Mouse (Mus musculus): ENCODE results near the gene Mthfd1l.
A peak's percentile ranks its signal among the peaks of the same experiment; 100 is the strongest.

The Mthfd1l gene

DNA sequence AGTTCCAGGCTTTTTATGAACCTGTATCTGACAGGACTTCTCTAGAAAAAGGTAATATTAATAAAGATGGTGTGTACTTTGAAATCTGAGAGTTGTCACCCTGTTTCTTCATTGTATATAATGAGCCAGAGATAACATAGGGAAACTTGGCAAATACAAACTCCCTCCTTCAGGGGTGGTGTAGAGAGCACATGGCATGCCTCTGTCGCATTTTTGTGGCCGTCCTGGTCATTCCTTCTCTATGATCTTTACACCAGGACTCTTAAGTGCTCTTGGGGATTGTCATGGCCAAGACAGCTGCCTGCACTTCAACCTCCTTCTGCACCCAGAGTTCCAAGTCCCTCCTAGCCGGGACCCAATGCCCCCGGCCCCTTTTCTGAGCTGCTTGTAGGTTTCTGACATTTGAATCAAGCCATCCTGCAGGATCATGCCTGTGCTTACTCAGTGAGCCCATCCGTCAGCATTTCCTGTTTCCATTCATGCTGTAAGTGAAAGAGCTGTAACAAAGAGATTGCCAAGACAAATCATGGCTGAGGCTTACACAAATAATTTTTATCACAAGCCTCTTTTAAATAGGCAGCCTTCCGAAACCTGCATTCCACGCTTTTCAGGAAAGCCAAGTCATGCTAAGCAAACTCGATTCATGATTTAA is 106.2 kb downstream of the Mthfd1l start:
- DNase-seq (ENCODE audit: low read depth, low spot score) = peak; percentile 39

DNA sequence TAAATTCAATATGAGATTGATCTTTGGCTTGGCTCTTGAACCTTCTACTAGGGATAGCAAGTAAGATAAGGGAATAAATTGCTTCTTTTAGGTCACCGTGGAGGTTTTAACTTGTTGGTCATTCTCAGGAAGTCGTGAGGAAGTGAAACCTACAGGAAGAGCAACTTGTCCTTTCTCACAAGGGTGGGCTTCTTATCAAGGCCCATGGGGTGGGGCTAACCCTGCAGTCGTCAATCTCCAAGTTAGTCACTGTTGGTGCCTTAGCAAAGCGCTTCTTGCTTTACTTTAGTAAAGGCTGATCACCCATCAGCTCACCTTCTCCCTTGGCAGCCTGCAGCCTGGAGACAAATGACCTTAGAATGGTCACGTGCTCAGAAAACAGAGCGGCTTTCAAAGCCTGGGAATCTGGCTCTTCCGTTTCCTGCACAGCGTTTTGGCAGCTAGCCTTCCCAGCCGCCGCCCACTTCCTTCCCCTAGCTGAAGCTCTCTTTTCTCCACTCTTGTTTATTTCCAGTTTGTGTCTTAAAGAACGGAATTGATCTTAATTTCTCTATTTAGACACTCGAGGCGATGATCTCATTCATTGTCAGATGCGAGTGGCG is 106.8 kb downstream of the Mthfd1l start:
- peak; percentile 39 for DNase-seq (ENCODE audit: low read depth, low spot score)

DNA sequence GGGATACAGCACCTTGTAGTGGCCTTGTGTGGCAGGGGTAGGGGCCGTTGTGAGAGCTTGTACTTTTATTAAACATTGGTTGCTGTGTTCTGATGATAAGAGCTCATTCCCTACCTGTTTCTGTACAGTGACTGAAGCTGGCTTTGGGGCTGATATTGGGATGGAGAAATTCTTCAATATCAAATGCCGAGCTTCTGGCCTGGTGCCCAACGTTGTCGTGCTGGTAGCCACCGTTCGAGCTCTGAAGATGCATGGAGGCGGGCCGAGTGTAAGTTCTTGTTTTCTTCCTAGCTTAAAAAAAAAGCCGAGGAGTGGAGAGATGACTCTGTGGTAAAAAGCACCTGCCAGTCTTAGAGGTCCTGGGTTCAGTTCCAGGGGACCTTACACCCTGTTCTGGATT is 110.7 kb downstream of the Mthfd1l start:
- DNase-seq (ENCODE audit: low read depth, low spot score) = no peak

DNA sequence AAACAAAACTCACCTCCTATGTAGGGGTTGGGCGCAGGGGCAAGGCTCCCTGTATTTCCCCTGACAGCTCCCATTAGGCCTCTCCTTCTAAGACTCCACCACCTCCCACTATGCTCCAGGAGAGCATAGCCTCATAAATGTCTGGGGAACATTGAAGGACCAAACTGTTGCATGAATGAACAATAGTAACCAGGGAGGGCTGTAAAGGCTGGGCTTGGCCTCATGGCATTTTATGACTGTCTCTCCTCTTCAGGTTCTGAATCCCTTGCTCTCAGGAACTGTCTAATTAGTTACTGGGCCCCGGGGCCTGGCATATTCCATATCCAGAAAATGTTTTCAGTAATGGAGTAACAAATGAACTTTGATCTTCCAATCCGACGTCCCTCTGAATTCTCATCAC is 112.0 kb downstream of the Mthfd1l start:
- DNase-seq (ENCODE audit: low read depth, low spot score) = no peak

DNA sequence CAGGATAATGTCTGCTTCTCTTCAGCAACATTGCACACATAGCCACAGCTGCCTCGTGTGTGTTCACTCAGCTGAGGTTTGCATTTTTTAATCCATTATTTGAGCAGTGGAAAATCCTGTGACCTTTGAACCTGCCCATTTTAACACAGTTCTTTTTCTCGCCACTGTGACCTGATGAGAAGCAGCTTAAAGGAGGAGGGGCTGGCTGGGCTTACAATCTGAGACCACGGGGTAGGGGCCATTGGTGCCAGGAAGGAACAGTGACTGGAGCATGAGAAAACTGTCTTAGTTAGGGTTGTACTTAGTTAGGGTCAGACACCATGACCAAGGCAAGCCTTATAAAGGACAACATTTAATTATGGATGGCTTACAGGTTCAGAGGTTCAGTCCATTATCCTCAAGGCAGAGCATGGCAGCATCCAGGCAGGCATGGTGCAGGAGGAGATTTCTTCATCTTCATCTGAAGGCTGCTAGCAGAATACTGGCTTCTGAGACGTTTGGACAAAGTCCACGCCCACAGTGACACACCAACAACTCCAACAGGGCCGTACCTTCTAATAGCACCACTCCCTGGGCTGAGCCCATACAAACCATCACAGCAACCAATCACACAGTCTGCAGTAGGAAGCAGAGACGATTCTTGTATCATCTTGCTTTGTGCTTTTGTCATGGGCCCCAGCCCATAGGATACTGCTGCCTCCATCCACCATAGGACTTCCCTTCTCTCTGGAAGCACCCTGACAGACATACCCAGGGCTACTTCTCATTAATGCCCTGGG is 112.6 kb downstream of the Mthfd1l start:
- DNase-seq (ENCODE audit: low read depth, low spot score) = no peak

DNA sequence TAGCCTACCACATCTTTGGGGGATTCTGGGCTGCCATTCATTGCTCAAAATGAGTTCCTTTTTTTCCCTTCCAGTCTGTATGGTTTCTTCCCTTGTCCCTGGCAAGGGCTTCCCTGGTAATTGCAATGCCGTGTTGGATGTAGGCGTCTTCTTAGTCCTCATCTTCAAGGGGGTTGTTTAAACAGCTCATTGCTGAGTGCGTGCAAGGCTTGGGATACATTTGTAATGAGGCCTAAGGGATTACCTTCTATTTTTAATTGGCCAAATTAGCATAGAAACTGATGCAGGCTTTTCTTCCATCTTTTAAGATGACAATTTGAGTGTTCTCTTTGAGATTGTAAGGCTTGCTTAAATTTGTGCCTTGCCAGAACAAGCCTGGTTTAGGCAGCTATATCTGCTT is 114.6 kb downstream of the Mthfd1l start:
- no peak for DNase-seq (ENCODE audit: low read depth, low spot score)

DNA sequence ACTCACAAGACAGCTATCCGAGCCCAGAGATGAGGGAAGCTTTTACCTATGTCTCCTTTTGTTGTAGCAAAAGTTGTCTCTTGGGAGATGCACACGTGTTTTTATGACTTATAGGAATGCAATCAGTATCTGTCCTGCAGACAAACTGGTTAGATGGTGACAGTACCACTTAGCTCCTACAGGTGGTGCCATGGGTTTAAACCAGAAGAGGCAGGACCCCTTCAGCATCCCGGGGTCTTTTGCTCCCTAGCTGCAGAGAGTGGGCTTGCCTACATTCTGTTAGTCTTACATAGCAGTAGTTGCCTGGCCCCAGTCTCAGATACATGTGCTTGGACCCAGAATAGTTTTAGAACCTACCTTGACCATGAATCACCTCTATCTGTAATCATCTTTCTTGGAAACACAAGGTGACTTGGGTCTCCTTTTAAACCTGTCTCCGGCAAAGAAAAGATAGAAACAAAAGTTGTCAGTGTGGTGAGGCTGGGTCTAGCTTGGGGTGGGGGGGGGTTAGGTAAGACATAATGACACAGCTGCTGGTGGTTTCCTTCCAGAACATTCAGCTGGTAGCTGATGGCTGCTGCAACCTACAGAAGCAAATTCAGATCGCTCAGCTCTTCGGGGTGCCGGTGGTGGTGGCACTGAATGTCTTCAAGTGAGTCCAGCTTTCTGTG is 116.0 kb downstream of the Mthfd1l start:
- DNase-seq (ENCODE audit: low read depth, low spot score) = no peak

DNA sequence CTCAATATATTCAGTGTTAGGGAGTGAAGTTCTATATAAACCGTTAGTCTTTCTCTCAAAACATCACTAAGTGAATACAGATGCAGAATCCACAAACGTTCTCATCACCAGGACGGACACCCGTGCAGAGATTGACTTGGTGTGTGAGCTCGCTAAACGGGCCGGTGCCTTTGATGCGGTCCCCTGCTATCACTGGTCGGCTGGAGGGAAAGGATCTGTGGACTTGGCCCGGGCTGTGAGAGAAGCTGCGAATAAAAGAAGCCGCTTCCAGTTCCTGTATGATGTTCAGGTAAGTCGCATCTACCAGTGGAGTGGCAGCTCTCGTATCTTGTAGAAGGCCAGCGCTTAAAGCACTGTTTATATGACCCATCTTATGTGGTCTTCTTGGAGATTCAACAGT is 117.0 kb downstream of the Mthfd1l start:
- no peak for DNase-seq (ENCODE audit: low read depth, low spot score)

DNA sequence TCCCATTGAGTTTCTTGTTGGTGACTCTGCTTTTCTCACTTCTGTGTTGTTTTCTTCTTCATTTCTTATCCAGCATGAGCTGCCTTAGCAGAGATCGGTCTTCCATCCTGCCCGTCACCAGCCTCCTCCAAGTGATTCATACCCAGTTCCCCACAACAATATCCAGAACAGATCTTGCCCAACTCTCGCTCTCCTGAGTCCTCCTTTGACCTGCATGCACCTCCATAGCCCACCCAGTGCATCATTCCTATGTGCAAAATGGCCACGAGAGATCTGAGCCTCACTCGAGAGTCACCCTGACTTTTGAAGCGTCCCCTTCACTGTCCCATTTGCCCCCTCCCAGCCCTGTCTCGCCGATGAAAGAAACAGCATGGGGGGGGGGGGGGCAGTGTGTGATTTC is 120.1 kb downstream of the Mthfd1l start:
- DNase-seq (ENCODE audit: low read depth, low spot score) = no peak

DNA sequence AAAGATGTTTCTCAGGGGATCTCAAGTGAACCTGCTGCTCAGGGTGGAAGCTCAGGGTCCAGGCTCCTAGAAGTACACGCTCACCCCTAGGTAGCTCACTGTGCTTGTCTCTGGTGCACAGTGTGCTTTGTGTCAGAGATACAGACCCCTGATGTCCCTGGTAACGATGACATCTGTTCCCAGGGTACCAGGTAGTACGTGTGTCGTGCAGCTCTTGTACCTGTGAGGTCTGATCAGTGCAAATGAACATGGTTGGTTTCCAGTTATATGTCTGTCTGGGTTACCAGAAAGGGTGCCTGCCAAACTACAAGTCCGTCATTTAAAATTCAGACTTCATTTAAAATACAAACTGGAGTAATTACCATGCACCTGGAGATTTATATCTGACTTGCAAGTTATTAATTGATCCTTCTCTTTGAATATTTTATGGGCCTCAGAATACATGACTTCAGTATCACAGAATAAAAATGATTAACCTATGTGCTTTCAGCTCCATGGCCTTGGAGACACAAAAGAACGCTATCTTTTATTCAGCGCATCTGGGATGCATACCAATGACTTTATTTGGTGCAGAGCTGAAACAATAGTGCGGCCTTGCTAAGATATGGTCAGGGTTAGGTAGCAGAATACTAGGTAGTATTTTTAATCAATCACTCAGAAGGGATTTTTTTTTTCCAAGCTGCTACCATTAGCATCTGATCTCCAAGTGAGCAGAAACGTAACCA is 121.3 kb downstream of the Mthfd1l start:
- DNase-seq (ENCODE audit: low read depth, low spot score) = no peak

DNA sequence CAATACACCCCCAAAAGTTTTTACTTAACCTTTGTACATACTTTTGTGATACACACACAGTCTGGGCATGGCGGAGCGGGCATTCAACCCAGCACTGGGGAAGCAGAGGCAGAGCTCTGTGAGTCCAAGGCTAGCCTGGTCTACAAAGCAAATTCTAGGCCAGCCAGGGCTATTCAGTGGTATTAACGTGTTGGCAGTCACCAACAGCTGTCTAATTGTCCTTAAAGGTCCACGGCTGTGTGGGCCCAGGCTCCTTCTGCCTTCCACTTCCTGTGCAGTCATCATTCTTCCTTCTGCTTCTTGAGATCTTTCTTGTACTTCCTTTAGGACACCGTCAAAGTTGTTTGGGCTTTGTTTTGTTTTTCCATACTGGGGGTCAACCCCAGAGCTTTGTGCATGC is 123.2 kb downstream of the Mthfd1l start:
- DNase-seq (ENCODE audit: low read depth, low spot score) = no peak

DNA sequence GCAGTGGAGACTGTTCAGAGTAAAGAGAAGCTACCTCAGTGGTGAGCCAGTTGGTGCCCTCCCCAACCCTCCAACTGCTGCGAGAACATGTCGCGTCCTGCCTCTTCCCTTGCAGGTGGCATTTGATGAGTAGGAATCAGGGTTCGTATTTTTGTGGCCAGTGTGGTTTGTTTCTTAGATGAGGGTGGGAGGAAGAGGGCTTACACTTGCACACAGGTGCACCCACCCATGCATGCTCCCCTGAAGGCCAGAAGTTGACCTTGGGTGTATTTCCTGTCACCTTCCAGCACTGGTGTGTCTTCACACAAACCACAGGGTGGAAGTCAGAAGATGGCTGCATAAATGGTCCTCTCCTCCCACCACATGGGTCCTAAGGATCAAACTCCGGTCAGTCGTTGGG is 127.1 kb downstream of the Mthfd1l start:
- DNase-seq (ENCODE audit: low read depth, low spot score) = peak; percentile 39

DNA sequence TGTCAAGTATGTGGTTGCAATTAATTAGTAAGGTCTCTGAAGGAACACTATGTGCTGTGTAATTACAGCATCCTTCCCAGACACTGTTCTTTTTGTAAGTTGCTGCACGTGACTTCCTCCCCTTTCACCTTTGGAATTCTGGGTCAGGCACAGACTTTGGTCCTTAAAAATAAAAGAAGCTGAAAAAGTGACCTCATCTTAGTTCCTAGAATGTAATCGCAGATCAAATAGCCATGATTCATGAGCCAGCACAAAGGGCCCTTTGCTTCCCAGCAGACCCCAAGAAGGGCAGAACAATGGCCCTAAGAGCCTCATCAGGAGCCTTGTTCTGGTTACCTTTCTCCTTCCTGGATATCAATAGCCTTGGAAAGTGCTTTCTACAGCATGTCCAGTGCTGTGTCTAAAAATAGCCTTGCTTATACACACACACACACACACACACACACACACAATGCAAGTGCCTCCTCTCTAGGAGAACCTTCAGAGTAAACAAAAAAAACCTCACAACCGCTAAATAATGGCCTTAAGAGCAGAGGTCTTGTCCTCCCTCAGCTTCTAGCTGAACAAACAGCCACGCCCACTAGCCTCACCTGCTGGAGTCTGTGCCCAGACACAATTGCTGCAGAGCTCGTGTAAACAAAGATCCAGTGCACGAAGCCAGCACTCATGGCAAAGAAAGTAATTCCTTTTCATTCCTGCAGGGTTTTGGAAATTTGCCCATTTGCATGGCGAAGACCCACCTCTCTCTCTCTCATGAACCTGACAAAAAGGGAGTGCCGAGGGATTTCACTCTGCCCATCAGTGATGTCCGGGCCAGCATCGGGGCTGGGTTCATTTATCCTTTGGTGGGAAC is 133.0 kb downstream of the Mthfd1l start:
- no peak for DNase-seq (ENCODE audit: low read depth, low spot score)

DNA sequence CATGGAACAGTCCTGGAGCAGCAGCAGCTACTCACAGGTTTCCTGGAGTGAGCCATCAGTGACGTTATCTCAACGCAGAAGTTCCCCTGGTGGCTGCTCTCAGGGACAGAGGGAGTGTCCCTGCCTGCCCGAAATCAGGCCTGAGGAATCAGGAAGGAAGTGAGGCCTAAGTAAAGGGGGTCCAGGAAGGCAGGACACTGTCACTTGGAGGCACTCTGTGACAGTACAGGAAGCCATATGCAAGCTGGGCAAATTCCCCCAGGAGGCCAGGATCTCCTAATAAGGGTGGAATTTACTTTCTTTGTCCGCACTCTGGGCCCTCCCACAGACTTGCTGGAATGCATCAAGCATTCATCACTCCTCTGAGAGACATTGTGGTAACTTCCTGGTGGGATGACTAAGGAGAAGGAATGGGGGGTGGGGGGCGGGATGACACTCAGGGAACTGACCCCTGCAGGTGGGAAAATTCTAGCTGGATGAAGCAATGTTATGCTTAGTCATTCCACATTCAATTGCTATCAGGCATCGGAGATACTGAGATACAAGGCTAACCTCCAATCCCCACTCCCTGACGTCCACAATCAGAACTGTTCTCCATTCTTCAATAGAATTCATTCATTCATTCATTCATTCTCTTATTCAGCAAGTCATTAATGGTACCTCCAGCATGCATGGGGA is 134.9 kb downstream of the Mthfd1l start:
- no peak for DNase-seq (ENCODE audit: low read depth, low spot score)

DNA sequence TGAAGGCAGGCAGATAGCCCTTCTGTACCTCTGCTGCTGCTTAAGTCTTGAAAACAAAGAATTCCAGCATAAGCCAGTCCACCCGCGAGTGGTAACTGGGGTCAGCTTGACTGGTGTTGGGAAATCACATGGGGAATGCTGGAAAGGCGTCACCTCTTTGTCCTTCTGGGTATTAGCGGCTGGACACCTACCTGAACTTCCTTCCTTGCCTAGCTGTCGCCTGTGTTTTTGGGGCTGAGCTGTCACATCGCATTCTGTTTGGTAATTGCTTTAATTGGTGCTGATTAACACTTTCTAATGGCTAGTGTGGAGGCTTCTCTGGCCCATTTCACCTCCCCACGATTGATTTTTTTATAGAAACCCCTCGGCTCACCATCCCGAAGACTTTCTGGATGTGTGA is 135.5 kb downstream of the Mthfd1l start:
- no peak for DNase-seq (ENCODE audit: low read depth, low spot score)

DNA sequence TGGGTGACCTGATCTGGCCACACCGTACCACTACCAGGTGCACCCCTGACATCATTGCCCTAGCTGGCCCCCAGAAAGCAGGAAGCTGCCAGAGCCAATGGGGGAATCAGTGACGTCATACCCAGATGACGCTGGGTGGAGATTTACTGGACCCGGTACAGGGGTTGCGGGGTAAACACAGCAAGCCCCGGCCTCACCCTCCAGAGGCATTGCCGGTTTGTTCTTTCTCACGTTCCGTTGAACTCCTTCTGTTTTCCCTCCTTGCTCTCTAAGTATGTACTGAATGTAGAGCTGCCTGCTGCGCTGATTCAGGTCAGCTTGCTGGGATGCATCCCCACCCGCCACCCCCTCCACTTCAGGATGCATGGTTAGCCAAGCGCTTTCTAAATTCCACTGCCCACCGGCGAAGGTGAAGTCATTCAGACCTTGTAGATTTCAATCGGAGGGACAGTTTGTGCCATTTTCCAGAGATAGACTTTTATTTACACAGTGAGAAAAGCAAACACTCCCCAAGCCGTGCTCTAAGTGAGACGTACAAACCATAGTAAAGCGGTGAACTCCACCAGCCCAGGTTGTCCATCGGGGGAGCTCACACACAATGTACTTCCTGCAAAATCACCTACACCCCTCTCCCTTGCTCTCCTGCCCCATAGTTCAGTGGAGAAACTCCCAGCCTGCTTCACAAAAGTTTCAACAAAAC is 138.3 kb downstream of the Mthfd1l start:
- DNase-seq (ENCODE audit: low read depth, low spot score) = no peak

DNA sequence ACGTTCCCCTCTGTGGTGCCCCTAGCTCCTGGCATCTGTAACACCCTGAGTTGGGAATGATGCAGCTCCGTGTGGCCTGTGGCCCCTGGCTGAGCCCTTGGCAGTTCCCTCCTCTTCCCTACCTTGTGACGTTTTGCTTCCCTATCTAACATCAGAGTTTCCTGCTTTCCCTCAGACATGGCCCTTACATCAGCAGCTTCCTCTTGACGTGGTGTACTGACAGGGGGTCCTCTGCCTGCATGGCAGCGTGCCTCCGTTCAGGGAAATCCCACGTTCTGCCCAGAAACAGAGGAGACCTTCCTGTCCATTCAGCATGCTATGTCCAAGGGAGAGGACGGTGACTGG is 138.8 kb downstream of the Mthfd1l start:
- DNase-seq (ENCODE audit: low read depth, low spot score) = no peak

DNA sequence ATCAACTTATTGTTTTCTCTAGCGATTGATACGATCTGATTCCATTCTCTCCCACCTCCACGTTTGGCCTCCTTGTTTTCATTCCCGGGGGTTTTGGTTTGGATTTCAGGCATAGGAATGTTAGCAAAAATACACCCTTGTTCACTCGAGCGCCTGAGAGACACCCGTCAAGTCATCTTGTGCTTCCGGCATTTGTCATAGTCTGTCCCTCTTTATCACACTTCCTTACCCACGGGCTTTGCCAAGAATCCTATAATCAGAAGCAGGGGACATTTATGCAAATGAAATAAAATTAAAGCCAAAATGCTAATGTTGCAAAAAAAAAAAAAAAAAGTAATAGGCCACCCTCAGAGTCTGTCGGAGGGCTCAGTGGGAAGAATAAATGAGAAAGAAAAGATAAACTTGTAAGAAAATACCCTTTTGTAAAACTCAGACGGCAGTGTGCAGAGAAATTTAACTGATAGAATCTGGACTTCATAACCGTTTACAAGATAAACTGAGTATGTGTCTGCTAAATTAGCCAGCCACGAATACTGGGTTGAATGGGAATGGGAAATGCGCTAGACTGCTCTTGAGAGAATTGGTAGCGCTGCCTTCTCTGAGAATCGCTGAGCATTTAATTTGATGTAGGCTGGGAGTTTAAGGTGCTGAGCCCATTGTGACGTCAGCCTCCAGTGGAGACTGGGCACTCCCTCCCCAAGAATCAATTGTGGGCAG is 139.9 kb downstream of the Mthfd1l start:
- no peak for DNase-seq (ENCODE audit: low read depth, low spot score)

DNA sequence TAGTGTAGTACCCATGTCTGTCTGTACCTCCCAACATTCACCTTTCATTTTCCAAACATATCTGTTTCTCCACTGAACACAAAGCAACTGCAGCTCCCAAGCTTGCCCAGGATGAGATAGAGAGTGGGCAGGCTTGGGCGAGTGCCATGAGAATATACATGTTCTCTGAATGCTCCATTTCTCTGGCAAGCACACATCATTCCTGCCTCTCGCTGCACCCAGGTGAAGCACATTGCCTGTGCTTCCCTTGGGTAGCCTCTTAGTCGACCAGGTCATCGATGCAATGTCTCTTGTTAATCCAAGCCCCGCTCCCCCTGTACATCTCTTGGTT is 140.4 kb downstream of the Mthfd1l start:
- DNase-seq (ENCODE audit: low read depth, low spot score) = no peak

Data from CD4-positive helper T cell, adult 2 months (primary cell).